Mouse (Mus musculus) neural tube, embryonic 12.5 days (tissue): ENCODE results near the gene H2-Q7. TPM values are rescaled to one million over a fixed set of nuclear protein-coding genes. Genes with fewer than 3 reads are reported as not detected.
"Not testable (repeated sequence)": the region's sequence is repeated elsewhere in the genome, so short reads cannot be mapped to it uniquely, and the experiment has no call there.

Source experiments
- ATAC-seq: fragments of 200-750 bp; cut with Nextera tagmentation; 2 replicates; pipeline ENCODE4 v1.8.0; 2017; ENCODE audit warnings: low read depth, mild to moderate bottlenecking, moderate TSS enrichment, moderate library complexity; ENCODE audit not compliant: low FRiP score
- H3K27ac ChIP-seq: fragments of 300-500 bp; sonication (generic); 2 replicates; pipeline ENCODE4 v1.5.1; 2016
- H3K27me3 ChIP-seq: fragments of 300-500 bp; sonication (generic); replicated peaks from 2 replicates; pipeline ENCODE4 v1.6.1; 2016; ENCODE audit warnings: mild to moderate bottlenecking
- H3K36me3 ChIP-seq: fragments of 300-500 bp; sonication (generic); 2 replicates; pipeline ENCODE4 v1.6.1; 2016; ENCODE audit warnings: mild to moderate bottlenecking
- H3K4me1 ChIP-seq: fragments of 300-500 bp; sonication (generic); 2 replicates; pipeline ENCODE4 v1.6.1; 2016
- H3K4me2 ChIP-seq: fragments of 300-500 bp; sonication (generic); replicated peaks from 2 replicates; pipeline ENCODE4 v1.6.1; 2016; ENCODE audit warnings: mild to moderate bottlenecking
- H3K4me3 ChIP-seq: fragments of 300-500 bp; sonication (generic); 2 replicates; pipeline ENCODE4 v1.5.1; 2016
- H3K9ac ChIP-seq: fragments of 300-500 bp; sonication (generic); 2 replicates; pipeline ENCODE4 v1.6.1; 2016; ENCODE audit warnings: mild to moderate bottlenecking
- H3K9me3 ChIP-seq: fragments of 300-500 bp; sonication (generic); 2 replicates; pipeline ENCODE4 v1.6.1; 2016; ENCODE audit warnings: mild to moderate bottlenecking
- WGBS: fragments of 180-500 bp; shearing (Covaris S2); methylation state at CpG from one replicate; pipeline ENCODE4 v1.1.7; 2016; 5-methylcytosine and 5-hydroxymethylcytosine counted together
- polyA plus RNA-seq: library from polyadenylated mRNA; unstranded; fragments of >200 nt; fragmentation: Nextera tagmentation; extraction: Ambion mirVana; gene quantifications from 2 replicates; pipeline ENCODE4 v1.2.1, GENCODE M21; 2016

H2-Q7 gene
- polyA plus RNA-seq, 1 experiment from 2014 or later: 6.8 TPM

GRCm38 (mm10) chr17:35439925-35440645 is 1.1 kb downstream of the H2-Q7 start:
- not testable (repeated sequence) for H3K9me3 ChIP-seq, H3K27me3 ChIP-seq, H3K27ac ChIP-seq, H3K4me3 ChIP-seq, ATAC-seq, H3K9ac ChIP-seq, H3K36me3 ChIP-seq, H3K4me1 ChIP-seq
- H3K4me2 ChIP-seq: peak overlapping the region; percentile 77
- WGBS: 56% methylated on average over 27 of the region's 27 CpGs

GRCm38 (mm10) chr17:35442376-35442775 is 3.4 kb downstream of the H2-Q7 start:
- not testable (repeated sequence) for H3K27me3 ChIP-seq, H3K4me2 ChIP-seq, H3K9ac ChIP-seq, H3K4me1 ChIP-seq, H3K27ac ChIP-seq, H3K9me3 ChIP-seq, H3K36me3 ChIP-seq, ATAC-seq, H3K4me3 ChIP-seq
- 93% methylated on average over 2 of the region's 2 CpGs for WGBS

- H3K36me3 ChIP-seq, H3K4me1 ChIP-seq, H3K27ac ChIP-seq, H3K9ac ChIP-seq, H3K27me3 ChIP-seq, H3K9me3 ChIP-seq, H3K4me3 ChIP-seq, ATAC-seq, H3K4me2 ChIP-seq: not testable (repeated sequence)
- 89% methylated on average over 2 of the region's 2 CpGs for WGBS
These were observed 5.6 kb downstream of the H2-Q7 start for GRCm38 (mm10) chr17:35444510-35444909.

GRCm38 (mm10) chr17:35458247-35458646 is 19.3 kb downstream of the H2-Q7 start:
- WGBS: no CpG with 5 or more reads among the region's 1 CpGs
- not testable (repeated sequence) for H3K9ac ChIP-seq, H3K36me3 ChIP-seq, H3K4me2 ChIP-seq, H3K4me3 ChIP-seq, H3K27me3 ChIP-seq, ATAC-seq, H3K27ac ChIP-seq, H3K9me3 ChIP-seq, H3K4me1 ChIP-seq

GRCm38 (mm10) chr17:35460513-35461341 is 21.8 kb downstream of the H2-Q7 start:
- not testable (repeated sequence) for ATAC-seq

GRCm38 (mm10) chr17:35465651-35466050 is 26.7 kb downstream of the H2-Q7 start:
- WGBS: 11% methylated on average over 8 of the region's 8 CpGs
- not testable (repeated sequence) for H3K9ac ChIP-seq, ATAC-seq, H3K9me3 ChIP-seq, H3K27ac ChIP-seq, H3K36me3 ChIP-seq, H3K4me2 ChIP-seq, H3K4me3 ChIP-seq
- H3K4me1 ChIP-seq: peaks cover 11% of the 10 kb centered on the region
- peaks cover 22% of the 10 kb centered on the region for H3K27me3 ChIP-seq

More at GRCm38 (mm10) chr17:35460513-35461341, 21.8 kb downstream of the H2-Q7 start:
- H3K4me1 ChIP-seq, H3K4me2 ChIP-seq, H3K4me3 ChIP-seq, H3K36me3 ChIP-seq, H3K9ac ChIP-seq, H3K27me3 ChIP-seq, H3K9me3 ChIP-seq, H3K27ac ChIP-seq: not testable (repeated sequence)
- WGBS: no CpG with 5 or more reads among the region's 9 CpGs

- not testable (repeated sequence) for H3K4me3 ChIP-seq, H3K4me2 ChIP-seq, H3K9me3 ChIP-seq, H3K36me3 ChIP-seq, H3K9ac ChIP-seq, H3K27ac ChIP-seq, ATAC-seq
- H3K4me1 ChIP-seq: peaks cover 12% of the 10 kb centered on the region
- H3K27me3 ChIP-seq: peaks cover 25% of the 10 kb centered on the region
- WGBS: 74% methylated on average over 3 of the region's 3 CpGs
These were observed 30.0 kb downstream of the H2-Q7 start for GRCm38 (mm10) chr17:35468936-35469335.

GRCm38 (mm10) chr17:35469842-35470751 is 31.1 kb downstream of the H2-Q7 start, which contains the start of gene H2-Q10:
TSS of gene H2-Q10 (plus strand) at chr17:35470089.
- H3K9ac ChIP-seq: 0 out of 2 replicates have a peak within 1 kb of the TSS, but pooled peaks have one; percentile 42
- 0 out of 2 replicates have a peak, but pooled peaks have one; percentile 33 for ATAC-seq
- 1% methylated on average over 80 of the region's 80 CpGs for WGBS

GRCm38 (mm10) chr17:35484066-35484465 is 45.1 kb downstream of the H2-Q7 start:
- H3K27me3 ChIP-seq: no peaks in the 10 kb centered on the region
- WGBS: 2% methylated on average over 9 of the region's 9 CpGs
- ATAC-seq: no peak
- H3K9ac ChIP-seq: no peak overlapping the region
- H3K27ac ChIP-seq: no peak overlapping the region
- H3K4me2 ChIP-seq: no peak overlapping the region
- no peaks in the 10 kb centered on the region for H3K9me3 ChIP-seq
- 0 out of 2 replicates have a peak, but pooled peaks cover 3% of the 10 kb centered on the region for H3K4me1 ChIP-seq
- no peak overlapping the region for H3K4me3 ChIP-seq
- no peaks in the 10 kb centered on the region for H3K36me3 ChIP-seq

More at GRCm38 (mm10) chr17:35469842-35470751, 31.1 kb downstream of the H2-Q7 start, which contains the start of gene H2-Q10:
- Histone ChIP-seq H3K36me3 (no peaks in the 10 kb centered on the region), H3K27ac (no peak within 1 kb of the TSS), H3K4me2 (peak within 1 kb of the TSS; percentile 83), H3K4me1 (peaks cover 12% of the 10 kb centered on the region), H3K9me3 (no peaks in the 10 kb centered on the region), H3K27me3 (peaks cover 25% of the 10 kb centered on the region), H3K4me3 (peak within 1 kb of the TSS; percentile 45)

GRCm38 (mm10) chr17:35485702-35486101 is 46.7 kb downstream of the H2-Q7 start:
- no peak overlapping the region for H3K4me3 ChIP-seq
- H3K4me2 ChIP-seq: no peak overlapping the region
- H3K9ac ChIP-seq: no peak overlapping the region
- no peaks in the 10 kb centered on the region for H3K9me3 ChIP-seq
- H3K27ac ChIP-seq: no peak overlapping the region
- H3K4me1 ChIP-seq: peaks cover 6% of the 10 kb centered on the region; the same call in 1 of the 2 replicates
- WGBS: 28% methylated on average over 4 of the region's 4 CpGs
- ATAC-seq: no peak
- no peaks in the 10 kb centered on the region for H3K36me3 ChIP-seq
- no peaks in the 10 kb centered on the region for H3K27me3 ChIP-seq

- H3K36me3 ChIP-seq: no peaks in the 10 kb centered on the region
- no peak overlapping the region for H3K9ac ChIP-seq
- ATAC-seq: no peak
- no peak overlapping the region for H3K4me3 ChIP-seq
- 59% methylated on average over 10 of the region's 10 CpGs for WGBS
- H3K4me2 ChIP-seq: no peak overlapping the region
- H3K27ac ChIP-seq: no peak overlapping the region
- no peaks in the 10 kb centered on the region for H3K9me3 ChIP-seq
- no peaks in the 10 kb centered on the region for H3K27me3 ChIP-seq
- H3K4me1 ChIP-seq: peaks cover 6% of the 10 kb centered on the region; the same call in 1 of the 2 replicates
These were observed 47.8 kb downstream of the H2-Q7 start for GRCm38 (mm10) chr17:35486726-35487125.
